Mouse (Mus musculus) gastrocnemius, adult 18-20 months (tissue): ENCODE data around the gene Tbx4. TPM values are rescaled to one million over a fixed set of nuclear protein-coding genes. Genes with fewer than 3 reads are reported as not detected.

Source experiments
- DNase-seq: peaks from one replicate; pipeline ENCODE4 v3.0.0; 2021; ENCODE audit warnings: low spot score
- total RNA-seq, 2 experiments: library from RNA; stranded (reverse); gene quantifications; 2 replicates each; pipeline ENCODE4 v1.2.3; 2021

The Tbx4 gene
- total RNA-seq, 2 experiments from 2014 or later: 1.3 to 1.4 TPM

DNA sequence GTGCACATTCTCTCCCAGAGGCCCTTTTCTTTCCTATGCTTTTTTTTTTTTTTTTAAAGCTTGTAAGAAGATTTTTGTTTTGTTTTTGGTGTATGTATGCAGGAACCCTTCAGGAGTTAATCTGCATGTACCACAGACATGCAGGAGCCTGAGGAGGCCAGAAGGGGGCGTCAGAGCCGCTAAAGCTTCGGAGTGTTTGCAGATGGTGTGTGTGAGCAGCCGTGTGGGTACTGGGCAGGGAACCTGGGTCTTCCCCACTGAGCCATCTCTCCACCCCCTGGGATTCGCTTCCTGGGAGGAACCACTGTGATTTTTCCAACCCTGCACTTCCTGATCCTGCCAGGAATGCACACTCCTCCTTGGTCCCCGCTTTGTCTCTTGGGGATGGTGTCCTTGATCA lies 35.5 kb upstream of the Tbx4 start:
- DNase-seq: no peak

DNA sequence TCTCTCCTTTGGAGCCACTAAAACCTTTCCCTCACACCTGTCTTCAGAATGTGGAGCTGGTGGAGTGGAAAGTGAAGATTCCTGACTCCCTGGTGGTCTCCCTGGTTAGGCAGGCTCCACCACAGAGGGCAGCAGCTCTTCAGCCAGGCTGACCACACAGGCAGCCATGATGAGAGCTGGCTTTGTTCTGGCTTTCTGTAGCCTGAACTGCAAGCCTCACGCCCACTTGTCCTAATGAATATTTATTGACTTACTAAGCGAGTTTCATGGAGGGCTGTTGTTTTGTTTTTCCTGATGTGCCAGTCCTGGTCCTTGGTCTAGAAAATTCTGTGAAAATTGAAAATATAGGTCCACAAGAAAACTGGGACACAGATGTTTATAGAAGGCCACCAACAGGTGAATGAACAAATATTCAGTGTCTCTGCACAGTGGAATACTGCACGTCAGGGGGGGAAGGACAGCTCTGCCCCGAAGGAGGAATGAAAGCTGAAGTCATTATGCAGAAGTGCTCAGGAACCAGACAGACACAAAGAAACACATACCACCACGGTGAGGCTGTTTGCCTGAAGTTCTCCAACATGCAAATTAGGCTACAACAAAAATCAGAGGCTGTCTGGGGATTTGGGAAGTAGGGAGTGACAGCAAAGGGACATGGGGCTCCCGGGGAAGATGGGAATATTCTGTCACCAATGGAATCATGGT lies 28.1 kb upstream of the Tbx4 start:
- no peak for DNase-seq

- no peak for DNase-seq
Observed at GRCm38 (mm10) chr11:85864363-85864762, 21.9 kb upstream of the Tbx4 start.

GRCm38 (mm10) chr11:85876059-85876788 lies 10.0 kb upstream of the Tbx4 start:
- DNase-seq: no peak

DNA sequence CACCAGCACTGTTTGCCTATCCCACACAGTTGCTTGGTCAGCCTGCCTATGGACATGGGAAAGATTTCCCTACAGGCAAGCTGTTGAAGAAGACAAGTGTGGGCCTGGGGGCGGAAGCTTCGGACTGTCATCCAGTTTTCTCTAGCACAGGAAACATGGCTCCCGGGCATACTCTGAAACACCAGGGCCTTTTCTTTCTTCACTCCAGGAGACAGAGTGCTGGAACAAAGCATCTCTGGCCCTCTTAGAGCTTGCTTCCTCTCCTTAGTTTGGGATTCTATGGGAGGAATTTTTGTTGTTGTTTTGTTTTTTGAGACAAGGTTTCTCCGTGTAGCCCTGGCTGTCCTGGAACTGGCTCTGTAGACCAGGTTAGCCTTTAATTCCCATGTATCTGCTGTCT lies 1.7 kb upstream of the Tbx4 start:
- no peak for DNase-seq

GRCm38 (mm10) chr11:85886429-85886785 lies 185 bp downstream of the Tbx4 start:
- DNase-seq: no peak

- no peak for DNase-seq
Observed at GRCm38 (mm10) chr11:85887273-85887672, 1.1 kb downstream of the Tbx4 start.

- no peak for DNase-seq
Observed at GRCm38 (mm10) chr11:85887801-85888450, 1.7 kb downstream of the Tbx4 start.

DNA sequence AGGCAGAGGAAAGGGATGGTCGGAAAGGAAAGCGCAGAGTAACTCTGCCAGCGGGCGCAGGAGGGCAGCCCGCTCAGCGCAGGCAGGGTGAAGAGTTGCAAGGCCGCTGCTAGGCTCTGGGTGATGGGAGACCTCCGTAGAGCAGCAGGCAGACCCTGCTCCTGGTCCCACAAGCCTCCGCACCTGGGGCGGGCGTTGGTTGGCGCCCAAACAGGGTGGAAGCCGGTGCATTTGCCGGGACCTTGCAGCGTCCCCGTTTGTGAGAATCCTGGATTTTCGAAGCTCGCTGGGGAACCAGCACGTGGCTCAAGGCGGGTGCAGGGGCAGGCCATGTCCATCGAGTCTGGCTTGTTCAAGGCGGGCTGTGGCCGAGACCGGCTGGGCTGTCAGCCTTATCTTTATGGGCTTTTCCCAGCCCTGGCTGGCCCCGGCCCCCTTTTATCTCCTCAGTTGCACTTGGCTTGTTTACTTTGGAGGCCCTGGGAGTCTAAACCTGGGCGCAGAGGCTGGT lies 2.3 kb downstream of the Tbx4 start:
- DNase-seq: no peak

- no peak for DNase-seq
Observed at GRCm38 (mm10) chr11:85889056-85889729, 3.0 kb downstream of the Tbx4 start.

DNA sequence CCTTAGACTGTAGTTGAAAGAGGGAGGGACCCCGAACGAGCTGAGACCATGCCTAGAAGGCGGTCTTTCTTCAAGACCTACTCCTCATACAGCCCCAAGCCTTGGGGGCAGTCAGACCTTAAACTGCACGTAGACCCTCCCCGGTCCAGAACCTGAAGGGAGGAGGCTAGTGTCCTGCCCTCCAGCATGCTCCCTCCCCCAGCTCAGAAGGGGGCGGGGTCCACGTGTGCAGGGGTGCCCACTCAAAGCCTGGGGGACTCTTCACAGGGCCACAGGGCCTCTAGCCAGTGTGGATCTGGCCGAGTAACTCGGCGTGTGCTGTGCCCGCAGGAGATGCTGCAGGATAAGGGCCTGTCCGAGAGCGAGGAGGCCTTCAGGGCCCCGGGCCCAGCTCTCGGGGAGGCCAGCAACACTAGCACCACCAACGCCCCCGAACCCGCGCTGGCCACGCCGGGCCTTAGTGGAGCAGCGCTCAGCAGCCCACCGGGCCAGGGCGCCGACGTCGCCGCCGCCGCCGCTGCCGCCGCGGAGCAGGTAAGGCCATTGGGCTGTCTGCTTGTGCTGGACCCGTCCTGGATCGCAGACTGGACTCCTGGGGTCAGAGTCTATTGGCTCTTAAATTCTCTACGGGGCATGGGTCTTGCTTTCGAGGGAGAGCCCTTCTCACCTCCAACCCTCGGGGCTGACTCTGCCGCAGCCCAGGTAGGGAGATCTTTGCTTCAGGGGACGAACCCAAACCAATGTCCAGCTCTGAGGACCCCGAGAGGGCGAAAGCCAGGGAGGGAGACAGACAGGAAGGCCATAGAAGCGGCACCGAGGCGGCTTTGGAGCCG lies 3.7 kb downstream of the Tbx4 start:
- DNase-seq: no peak

DNA sequence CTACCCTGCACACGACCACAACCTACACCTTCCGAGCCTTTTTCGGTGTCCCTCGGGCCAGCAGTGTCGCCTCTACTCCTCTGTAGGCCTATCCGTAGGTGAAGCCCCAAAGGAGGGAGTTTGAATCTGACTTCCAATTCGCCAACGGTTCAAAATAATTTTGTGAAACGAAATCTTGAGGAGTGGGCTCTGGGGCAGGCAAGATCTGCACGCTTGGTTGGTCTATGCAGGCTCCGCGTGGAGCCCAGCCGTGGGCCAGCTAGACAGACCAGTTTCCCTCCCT lies 4.3 kb downstream of the Tbx4 start:
- no peak for DNase-seq

- no peak for DNase-seq
Observed at GRCm38 (mm10) chr11:85891010-85891691, 4.9 kb downstream of the Tbx4 start.

- DNase-seq: no peak
Observed at GRCm38 (mm10) chr11:85891692-85892040, 5.4 kb downstream of the Tbx4 start.

DNA sequence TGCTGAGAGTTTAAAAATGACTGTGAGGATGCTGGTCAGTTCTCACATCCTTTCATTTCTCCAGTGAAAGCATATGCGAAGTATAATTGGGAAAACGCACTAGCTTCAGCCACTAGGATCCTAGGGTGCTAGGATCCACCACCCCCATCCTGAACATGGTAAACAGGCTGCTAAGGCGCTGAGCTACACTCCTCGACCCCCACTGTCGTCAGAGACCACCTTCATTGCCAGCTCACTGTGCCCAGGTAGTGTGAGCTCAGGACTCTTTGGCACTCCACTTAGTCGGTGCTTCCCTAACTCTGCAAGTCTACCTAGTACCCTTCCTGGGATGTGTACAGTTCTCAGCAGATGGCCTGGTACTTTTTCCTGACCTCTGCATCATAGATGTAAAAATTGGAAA lies 6.5 kb downstream of the Tbx4 start:
- DNase-seq: no peak

- DNase-seq: no peak
Observed at GRCm38 (mm10) chr11:85893400-85894135, 7.3 kb downstream of the Tbx4 start.

GRCm38 (mm10) chr11:85894136-85894530 lies 7.9 kb downstream of the Tbx4 start:
- no peak for DNase-seq

GRCm38 (mm10) chr11:85894731-85895545 lies 8.7 kb downstream of the Tbx4 start:
- DNase-seq: no peak

DNA sequence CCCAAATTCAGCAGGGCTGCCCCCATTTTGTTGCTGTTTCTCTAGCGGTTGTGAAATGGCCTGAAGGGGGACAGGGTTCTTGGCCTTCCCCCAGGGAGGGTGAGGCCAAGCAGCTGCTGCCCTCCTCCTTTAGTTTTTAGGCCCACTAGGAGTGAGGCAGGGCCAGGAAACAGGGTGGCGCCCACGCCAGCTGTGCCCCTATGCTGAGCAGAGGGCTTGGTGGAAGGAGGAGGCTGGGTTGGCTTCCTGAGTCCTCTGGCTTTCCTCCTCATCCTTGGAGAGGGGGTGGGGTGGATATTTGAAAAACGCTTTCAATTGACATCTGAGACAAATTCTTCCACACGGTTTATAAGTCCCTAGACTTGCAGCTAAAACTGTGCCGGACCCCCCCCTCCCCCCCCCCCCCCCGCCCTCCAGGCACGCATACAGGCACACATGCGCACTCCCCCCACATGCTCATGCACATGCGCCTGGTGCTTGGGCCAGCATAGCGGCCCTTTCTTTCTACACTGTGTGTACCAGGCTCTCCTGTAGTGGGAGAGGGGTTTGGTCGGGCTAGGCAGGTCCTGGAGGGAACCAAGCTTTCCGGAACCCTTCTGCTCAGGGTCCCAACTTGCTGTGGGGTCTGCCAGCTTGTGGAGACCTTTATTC lies 10.2 kb downstream of the Tbx4 start:
- no peak for DNase-seq
